Mouse (Mus musculus) cortical plate, adult 2 months (tissue): ENCODE results near the gene AC161166.1.

Experiments used
- CTCF ChIP-seq: fragments of 200-500 bp; IDR thresholded peaks from 2 replicates; pipeline ENCODE4 v1.5.1; 2011; ENCODE audit warnings: mild to moderate bottlenecking, control low read depth, low read length; ENCODE audit not compliant: insufficient read depth; ENCODE audit errors: extremely low read depth
- POLR2A ChIP-seq: fragments of 200-500 bp; IDR thresholded peaks from 2 replicates; pipeline ENCODE4 v1.6.1; 2011; ENCODE audit warnings: mild to moderate bottlenecking, low read length, control low read depth; ENCODE audit not compliant: insufficient read depth; ENCODE audit errors: extremely low read depth

GRCm38 (mm10) chr7:24522805-24523204, 10.6 kb upstream of the AC161166.1 start:
- TF ChIP-seq CTCF (no peak), POLR2A (no peak)
